Mouse (Mus musculus) MEL (cell line): ENCODE data around the gene Bbox1. TPM values are rescaled to one million over a fixed set of nuclear protein-coding genes. Genes with fewer than 3 reads are reported as not detected.

Experiments
- DNase-seq: peaks from one replicate; pipeline ENCODE4 v3.0.0; 2011; ENCODE audit warnings: low read depth, low spot score
- H3K27ac ChIP-seq: 2 replicates; pipeline ENCODE4 v1.5.1; 2012; ENCODE audit warnings: low read depth, mild to moderate bottlenecking, control low read depth, low read length, moderate library complexity; ENCODE audit not compliant: control insufficient read depth
- H3K27me3 ChIP-seq, 2 experiments: fragments of 150-350 bp in 1 of 2; sonication (generic) in 1 of 2; 2 replicates each; pipeline ENCODE4 v1.6.1; 2012; ENCODE audit warnings: low read length in 2 of 2, mild to moderate bottlenecking in 2 of 2, improper control_type of control experiment in 1 of 2, moderate library complexity in 1 of 2; ENCODE audit not compliant: insufficient read depth in 2 of 2, control insufficient read depth in 1 of 2
- H3K36me3 ChIP-seq, 2 experiments: 2 replicates each; pipeline ENCODE4 v1.6.1; 2012 to 2014; ENCODE audit warnings: low read length in 2 of 2, improper control_type of control experiment in 1 of 2, inconsistent platforms in 1 of 2, mild to moderate bottlenecking in 1 of 2; ENCODE audit not compliant: insufficient read depth in 2 of 2, control insufficient read depth in 1 of 2
- H3K4me1 ChIP-seq, 2 experiments: fragments of 150-350 bp in 1 of 2; sonication (generic) in 1 of 2; 2 replicates each; pipeline ENCODE4 v1.6.1; 2012; ENCODE audit warnings: low read length in 2 of 2, improper control_type of control experiment in 1 of 2, mild to moderate bottlenecking in 1 of 2; ENCODE audit not compliant: insufficient read depth in 2 of 2, control insufficient read depth in 1 of 2
- H3K4me3 ChIP-seq, 2 experiments: fragments of 150-350 bp in 1 of 2; sonication (generic) in 1 of 2; 2 replicates each; pipeline ENCODE4 v1.5.1; 2012; ENCODE audit warnings: low read depth in 2 of 2, low read length in 2 of 2, mild to moderate bottlenecking in 2 of 2, moderate library complexity in 2 of 2, control low read depth in 1 of 2, improper control_type of control experiment in 1 of 2; ENCODE audit not compliant: control insufficient read depth in 1 of 2, insufficient read depth in 1 of 2
- H3K79me2 ChIP-seq: 2 replicates; pipeline ENCODE4 v1.6.1; 2012; ENCODE audit warnings: mild to moderate bottlenecking, low read length, moderate library complexity; ENCODE audit not compliant: control insufficient read depth, poor library complexity, insufficient read depth
- H3K9ac ChIP-seq: 2 replicates; pipeline ENCODE4 v1.6.1; 2012; ENCODE audit warnings: low read depth, mild to moderate bottlenecking, control low read depth, low read length, moderate library complexity; ENCODE audit not compliant: control insufficient read depth, poor library complexity, severe bottlenecking
- H3K9me3 ChIP-seq: fragments of 150-350 bp; sonication (generic); replicated peaks from 2 replicates; pipeline ENCODE4 v1.6.1; 2012; ENCODE audit warnings: mild to moderate bottlenecking, low read length, improper control_type of control experiment, moderate library complexity; ENCODE audit not compliant: insufficient read depth
- BHLHE40 ChIP-seq: IDR thresholded peaks from 2 replicates; pipeline ENCODE4 v1.6.1; 2012; ENCODE audit warnings: low read depth, mild to moderate bottlenecking, inconsistent platforms, low read length, improper control_type of control experiment, borderline replicate concordance
- CHD2 ChIP-seq: IDR thresholded peaks from 2 replicates; pipeline ENCODE4 v1.6.1; 2011; ENCODE audit warnings: low read length, improper control_type of control experiment
- CTCF ChIP-seq, 3 experiments: IDR thresholded peaks in 2 of 3; conservative IDR thresholded peaks in 1 of 3; 2 replicates each; pipeline ENCODE4 v1.5.1; 2011 to 2012; ENCODE audit warnings: low read length in 3 of 3, low read depth in 2 of 3, mild to moderate bottlenecking in 2 of 3, improper control_type of control experiment in 1 of 3, inconsistent platforms in 1 of 3, mixed read lengths in 1 of 3, moderate library complexity in 1 of 3; ENCODE audit not compliant: control insufficient read depth in 1 of 3, insufficient read depth in 1 of 3, poor library complexity in 1 of 3, severe bottlenecking in 1 of 3
- E2F4 ChIP-seq: IDR thresholded peaks from 2 replicates; pipeline ENCODE4 v1.6.1; 2011; ENCODE audit warnings: low read depth, low read length, improper control_type of control experiment, borderline replicate concordance
- ETS1 ChIP-seq: IDR thresholded peaks from 2 replicates; pipeline ENCODE4 v1.6.1; 2012; ENCODE audit warnings: low read depth, mild to moderate bottlenecking, inconsistent platforms, low read length, improper control_type of control experiment, moderate library complexity
- HCFC1 ChIP-seq: IDR thresholded peaks from 2 replicates; pipeline ENCODE4 v1.6.1; 2012; ENCODE audit warnings: low read depth, mild to moderate bottlenecking, inconsistent platforms, low read length, improper control_type of control experiment, moderate library complexity
- MAFK ChIP-seq: IDR thresholded peaks from 2 replicates; pipeline ENCODE4 v1.6.1; 2011; ENCODE audit warnings: low read depth, mild to moderate bottlenecking, low read length, improper control_type of control experiment, borderline replicate concordance
- MAZ ChIP-seq: IDR thresholded peaks from 2 replicates; pipeline ENCODE4 v1.6.1; 2012; ENCODE audit warnings: low read depth, mild to moderate bottlenecking, inconsistent platforms, low read length, improper control_type of control experiment
- MEF2A ChIP-seq: IDR thresholded peaks from 2 replicates; pipeline ENCODE4 v1.6.1; 2014; ENCODE audit warnings: low read depth, mild to moderate bottlenecking, inconsistent platforms, low read length, improper control_type of control experiment; ENCODE audit not compliant: poor library complexity, insufficient replicate concordance, severe bottlenecking; ENCODE audit errors: extremely low read depth
- MYB ChIP-seq: IDR thresholded peaks from 2 replicates; pipeline ENCODE4 v1.6.1; 2011; ENCODE audit warnings: mild to moderate bottlenecking, low read depth, low read length, improper control_type of control experiment
- NELFE ChIP-seq: IDR thresholded peaks from 2 replicates; pipeline ENCODE4 v1.6.1; 2011; ENCODE audit warnings: low read depth, low read length, improper control_type of control experiment
- POLR2A ChIP-seq, 2 experiments: IDR thresholded peaks; 2 replicates each; pipeline ENCODE4 v1.6.1; 2011 to 2012; ENCODE audit warnings: low read length in 2 of 2, mild to moderate bottlenecking in 2 of 2, control low read depth in 1 of 2, improper control_type of control experiment in 1 of 2, low read depth in 1 of 2, moderate library complexity in 1 of 2; ENCODE audit not compliant: control insufficient read depth in 1 of 2, insufficient read depth in 1 of 2, poor library complexity in 1 of 2
- POLR2AphosphoS2 ChIP-seq: IDR thresholded peaks from 2 replicates; pipeline ENCODE4 v1.6.1; 2011; ENCODE audit warnings: low read length, improper control_type of control experiment
- SIN3A ChIP-seq: IDR thresholded peaks from 2 replicates; pipeline ENCODE4 v1.6.1; 2012; ENCODE audit warnings: low read length, improper control_type of control experiment, inconsistent platforms
- SMC3 ChIP-seq: IDR thresholded peaks from 2 replicates; pipeline ENCODE4 v1.6.1; 2011; ENCODE audit warnings: low read depth, low read length, improper control_type of control experiment
- TCF12 ChIP-seq: IDR thresholded peaks from 2 replicates; pipeline ENCODE4 v1.6.1; 2014; ENCODE audit warnings: low read depth, mild to moderate bottlenecking, inconsistent platforms, low read length, improper control_type of control experiment, moderate library complexity
- USF2 ChIP-seq, 2 experiments: IDR thresholded peaks; 2 replicates each; pipeline ENCODE4 v1.6.1; 2011 to 2012; ENCODE audit warnings: improper control_type of control experiment in 2 of 2, low read length in 2 of 2, borderline replicate concordance in 1 of 2, inconsistent platforms in 1 of 2, low read depth in 1 of 2, mild to moderate bottlenecking in 1 of 2; ENCODE audit not compliant: insufficient read depth in 1 of 2
- ZNF384 ChIP-seq: IDR thresholded peaks from 2 replicates; pipeline ENCODE4 v1.6.1; 2012; ENCODE audit warnings: low read depth, mild to moderate bottlenecking, inconsistent platforms, low read length, improper control_type of control experiment
- polyA plus RNA-seq, 2 experiments: library from polyadenylated mRNA; stranded (reverse) in 1 of 2; unstranded in 1 of 2; fragments of >175 nt in 1 of 2; fragments of >200 nt in 1 of 2; gene quantifications; 2 replicates each; pipeline versions ENCODE4 v1.2.1 to v1.2.4; 2012; ENCODE audit warnings: low replicate concordance in 2 of 2, low read depth in 1 of 2; ENCODE audit not compliant: insufficient read length in 2 of 2, insufficient read depth in 1 of 2, missing spikeins in 1 of 2
- total RNA-seq: library from RNA; depleted of rRNA; stranded (reverse); fragments of 300-350 nt; gene quantifications from 2 replicates; pipeline ENCODE4 v1.2.3, GENCODE M21; 2012

Bbox1 gene
- total and polyA plus RNA-seq, 3 experiments: not detected

GRCm38 (mm10) chr2:110319949-110320348 lies 5.6 kb upstream of the Bbox1 start:
- no peak for DNase-seq
- H3K4me1 ChIP-seq: no peaks in the 10 kb centered on the region
- TF ChIP-seq NELFE (no peak), BHLHE40 (no peak), USF2 (IDR thresholded peaks at IDR 0.05; ENCODE audit: borderline replicate concordance in 1 of 2, insufficient read depth in 1 of 2, low read depth in 1 of 2, low read length in 2 of 2) (no peak)
- H3K27ac ChIP-seq: no peak overlapping the region
- H3K79me2 ChIP-seq: no peaks in the 10 kb centered on the region
- H3K36me3 ChIP-seq: no peaks in the 10 kb centered on the region
- no peaks in the 10 kb centered on the region for H3K27me3 ChIP-seq
- H3K4me3 ChIP-seq: no peak overlapping the region
- no peak overlapping the region for H3K9ac ChIP-seq
- H3K9me3 ChIP-seq: no peaks in the 10 kb centered on the region

GRCm38 (mm10) chr2:110319266-110319665 lies 4.9 kb upstream of the Bbox1 start:
- H3K27me3 ChIP-seq: no peaks in the 10 kb centered on the region
- no peaks in the 10 kb centered on the region for H3K4me1 ChIP-seq
- TF ChIP-seq SIN3A (no peak), USF2 (IDR thresholded peaks at IDR 0.05; ENCODE audit: borderline replicate concordance in 1 of 2, insufficient read depth in 1 of 2, low read depth in 1 of 2, low read length in 2 of 2) (no peak)
- TF ChIP-seq, all 39 proteins: peak for 0
- Histone ChIP-seq H3K79me2 (no peaks in the 10 kb centered on the region), H3K4me3 (no peak overlapping the region), H3K9me3 (no peaks in the 10 kb centered on the region), H3K27ac (no peak overlapping the region), H3K36me3 (no peaks in the 10 kb centered on the region), H3K9ac (no peak overlapping the region)
- DNase-seq: no peak

- no peak for TF ChIP-seq MYB
- TF ChIP-seq TCF12: no peak
- TF ChIP-seq POLR2AphosphoS2: no peak
- TF ChIP-seq ETS1: no peak
- TF ChIP-seq ZNF384: no peak
- no peak for TF ChIP-seq E2F4
- no peak for TF ChIP-seq MAZ
- TF ChIP-seq POLR2A (IDR thresholded peaks at IDR 0.05; ENCODE audit: control insufficient read depth in 1 of 2, insufficient read depth in 1 of 2, low read depth in 1 of 2, low read length in 2 of 2, poor library complexity in 1 of 2): no peak
- TF ChIP-seq MEF2A: no peak
- no peak for TF ChIP-seq CTCF (IDR thresholded peaks at IDR 0.05 in 2 of 3, conservative IDR thresholded peaks at IDR 0.05 in 1 of 3; ENCODE audit: control insufficient read depth in 1 of 3, insufficient read depth in 1 of 3, low read depth in 2 of 3, low read length in 3 of 3, poor library complexity in 1 of 3, severe bottlenecking in 1 of 3)
- no peak for TF ChIP-seq HCFC1
- TF ChIP-seq NELFE: no peak
- no peak for TF ChIP-seq SMC3
- no peak for TF ChIP-seq CHD2
- no peak for TF ChIP-seq MAFK
- TF ChIP-seq, all 39 proteins: peak for 0
- H3K36me3 ChIP-seq: no peaks in the 10 kb centered on the region
- H3K4me3 ChIP-seq: no peak overlapping the region
- no peaks in the 10 kb centered on the region for H3K79me2 ChIP-seq
- no peak overlapping the region for H3K27ac ChIP-seq
- no peaks in the 10 kb centered on the region for H3K4me1 ChIP-seq
- no peaks in the 10 kb centered on the region for H3K9me3 ChIP-seq
- no peaks in the 10 kb centered on the region for H3K27me3 ChIP-seq
- no peak for DNase-seq
- no peak overlapping the region for H3K9ac ChIP-seq
Measured at GRCm38 (mm10) chr2:110318719-110319118, 4.4 kb upstream of the Bbox1 start.
